Mouse (Mus musculus) spleen, embryonic (tissue): ENCODE data around the gene Ccpg1os.

Experiments used
- CTCF ChIA-PET: fragments of 350-600 bp; sonication (Branson Sonifier 250); formaldehyde crosslinking; loops from one replicate; lab custom pipeline; 2022; lab: Charles Lee

Gene Ccpg1os

GRCm38 (mm10) chr9:72987703-72988102, 2.5 kb upstream of the Ccpg1os start:
- CTCF ChIA-PET = interaction anchor here (0.7 kb wide), 2 partner anchors 49 to 236 kb away, joined by 3 to 7 read pairs; no protein-coding TSS in a partner anchor

GRCm38 (mm10) chr9:72983066-72983465, 2.1 kb downstream of the Ccpg1os start:
- CTCF ChIA-PET = no interaction called here

- CTCF ChIA-PET = interaction anchor here (0.6 kb wide), 1 partner anchor 504 kb away, joined by 6 read pairs; no protein-coding TSS in a partner anchor
Measured at GRCm38 (mm10) chr9:72975242-72975641, 9.9 kb downstream of the Ccpg1os start.

- CTCF ChIA-PET = no interaction called here
Measured at GRCm38 (mm10) chr9:72974734-72975133, 10.4 kb downstream of the Ccpg1os start.

- CTCF ChIA-PET = interaction anchor here (0.6 kb wide), 1 partner anchor 146 kb away, joined by 3 read pairs; no protein-coding TSS in a partner anchor
Measured at GRCm38 (mm10) chr9:72972984-72973383, 12.2 kb downstream of the Ccpg1os start.

GRCm38 (mm10) chr9:72972435-72972834, 12.7 kb downstream of the Ccpg1os start:
- CTCF ChIA-PET = interaction anchor here (0.6 kb wide), 1 partner anchor 147 kb away, joined by 3 read pairs; no protein-coding TSS in a partner anchor

GRCm38 (mm10) chr9:72969874-72970273, 15.3 kb downstream of the Ccpg1os start:
- CTCF ChIA-PET = no interaction called here

GRCm38 (mm10) chr9:72968349-72969061, 16.7 kb downstream of the Ccpg1os start:
- CTCF ChIA-PET = interaction anchor here (1.3 kb wide), 1 partner anchor 10 kb away, joined by 3 read pairs; the partner anchor contains the start of genes Dyx1c1 and Gm44503

- CTCF ChIA-PET = interaction anchor here (0.9 kb wide), 1 partner anchor 23 kb away, joined by 4 read pairs; the partner anchor contains the start of genes Ccpg1 and Ccpg1os
Measured at GRCm38 (mm10) chr9:72961959-72962358, 23.2 kb downstream of the Ccpg1os start.

- CTCF ChIA-PET = interaction anchor here (0.9 kb wide), 1 partner anchor 24 kb away, joined by 4 read pairs; the partner anchor contains the start of genes Ccpg1 and Ccpg1os
Measured at GRCm38 (mm10) chr9:72961346-72961745, 23.8 kb downstream of the Ccpg1os start.

- CTCF ChIA-PET = interaction anchor here (0.6 to 1.2 kb wide), 3 partner anchors 10 to 1479 kb away, joined by 3 read pairs; no protein-coding TSS in a partner anchor
Measured at GRCm38 (mm10) chr9:72958521-72959450, 26.4 kb downstream of the Ccpg1os start, which contains the start of the genes Dyx1c1 and Gm44503. Gene Dyx1c1, plus strand, starts transcription at chr9:72958785. Gene Gm44503, plus strand, starts transcription at chr9:72958852.

- CTCF ChIA-PET = no interaction called here
Measured at GRCm38 (mm10) chr9:72955546-72955945, 29.6 kb downstream of the Ccpg1os start.

GRCm38 (mm10) chr9:72954746-72955145, 30.4 kb downstream of the Ccpg1os start:
- CTCF ChIA-PET = no interaction called here

- CTCF ChIA-PET = no interaction called here
Measured at GRCm38 (mm10) chr9:72949572-72949971, 35.6 kb downstream of the Ccpg1os start.

GRCm38 (mm10) chr9:72947010-72947409, 38.2 kb downstream of the Ccpg1os start:
- CTCF ChIA-PET = no interaction called here

- CTCF ChIA-PET = interaction anchor here (0.6 kb wide), 1 partner anchor 12 kb away, joined by 3 read pairs; no protein-coding TSS in a partner anchor
Measured at GRCm38 (mm10) chr9:72944286-72944685, 40.9 kb downstream of the Ccpg1os start.

- CTCF ChIA-PET = no interaction called here
Measured at GRCm38 (mm10) chr9:72943424-72943823, 41.8 kb downstream of the Ccpg1os start.

GRCm38 (mm10) chr9:72936301-72936700, 48.9 kb downstream of the Ccpg1os start:
- CTCF ChIA-PET = no interaction called here

- CTCF ChIA-PET = interaction anchor here (0.6 kb wide), 1 partner anchor 80 kb away, joined by 3 read pairs; no protein-coding TSS in a partner anchor
Measured at GRCm38 (mm10) chr9:72935309-72935708, 49.9 kb downstream of the Ccpg1os start.

GRCm38 (mm10) chr9:72931166-72931790, 53.9 kb downstream of the Ccpg1os start:
- CTCF ChIA-PET = no interaction called here
